Mouse (Mus musculus): ENCODE results near the gene Tmed10. TPM values are rescaled to one million over a fixed set of nuclear protein-coding genes. Genes with fewer than 3 reads are reported as not detected.

Gene Tmed10
- total and polyA plus RNA-seq, 3 experiments: 60.0 to 211 (median 70.2) TPM

DNA sequence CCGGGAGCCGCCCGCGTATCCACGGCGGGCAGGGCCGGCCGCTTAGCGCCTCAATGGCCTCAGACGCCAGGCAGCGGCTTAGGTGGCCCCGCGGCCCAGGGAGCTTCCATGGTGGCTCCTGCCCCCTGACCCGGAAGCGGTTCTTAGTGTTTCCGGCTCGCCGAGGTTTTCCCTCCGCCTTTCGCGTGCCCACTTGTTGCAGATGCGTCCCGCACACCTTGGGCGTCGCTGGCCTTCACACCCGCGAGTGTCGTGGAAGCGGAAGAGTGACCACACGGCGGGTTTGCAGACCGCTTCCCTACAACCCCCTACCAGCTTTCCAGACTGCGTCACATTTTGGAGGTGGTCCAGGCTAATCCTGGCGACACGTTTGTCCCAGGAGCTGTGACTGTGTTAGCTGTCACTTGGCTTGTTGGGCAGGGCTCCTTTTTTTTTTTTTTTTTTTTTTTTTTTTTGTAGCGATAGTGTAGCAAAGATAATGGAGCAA, 35.4 kb downstream of the Tmed10 start, which contains the start of gene Nek9:
Nek9 (minus strand) TSS at position 120 of the 487 bp plus-strand sequence.
- Histone ChIP-seq H3K4me3 (replicated peaks in 1 of 3; ENCODE audit: low read depth in 2 of 3, low read length in 2 of 3, poor library complexity in 1 of 3) (peak within 1 kb of the TSS; percentile 81 to 93 (median 87)), H3K36me3 (replicated peaks in 1 of 2; ENCODE audit: control insufficient read depth in 1 of 2, insufficient read depth in 1 of 2, low read length in 1 of 2) (peaks cover 23 to 45% of the 10 kb centered on the region in 2 experiments), H3K4me2 (ENCODE audit: insufficient read depth, low read depth, poor library complexity, severe bottlenecking) (peak within 1 kb of the TSS; percentile 91), H3K9ac (ENCODE audit: insufficient read depth, low read depth) (peak within 1 kb of the TSS; percentile 90), H3K27ac (ENCODE audit: insufficient read depth, low read depth) (peak within 1 kb of the TSS; percentile 76), H3K79me2 (replicated peaks; ENCODE audit: control insufficient read depth, extremely low read depth, insufficient read depth, poor library complexity, severe bottlenecking) (peaks cover 16% of the 10 kb centered on the region), H3K4me1 (ENCODE audit: control insufficient read depth in 1 of 2, insufficient read depth in 2 of 2) (peaks cover 3 to 25% of the 10 kb centered on the region in 2 experiments), H3K9me3 (replicated peaks; ENCODE audit: low read length) (no peaks in the 10 kb centered on the region), H3K27me3 (replicated peaks) (no peaks in the 10 kb centered on the region)
- no peak for TF ChIP-seq RAD21 (IDR thresholded peaks at IDR 0.05; ENCODE audit: low read depth, low read length)
- no peak for TF ChIP-seq ZC3H11A (IDR thresholded peaks at IDR 0.05; ENCODE audit: low read depth, low read length)
- peak; percentile 94; the same call in 1 of the 2 replicates for TF ChIP-seq KAT2A (IDR thresholded peaks at IDR 0.05; ENCODE audit: insufficient replicate concordance, low read length)
- peak; percentile 88 for TF ChIP-seq POLR2A (IDR thresholded peaks at IDR 0.05; ENCODE audit: low read depth, low read length)
- no peak for TF ChIP-seq JUN (IDR thresholded peaks at IDR 0.05; ENCODE audit: insufficient read depth, low read depth, low read length)
- TF ChIP-seq SMC3 (IDR thresholded peaks at IDR 0.05; ENCODE audit: low read depth, low read length): no peak; the same call in 1 of the 2 replicates
- peak; percentile 63; the same call in 1 of the 2 replicates for TF ChIP-seq IRF4 (IDR thresholded peaks at IDR 0.05; ENCODE audit: low read depth, low read length)
- peak; percentile 78 for TF ChIP-seq RCOR1 (conservative IDR thresholded peaks at IDR 0.05; ENCODE audit: low read depth, low read length)
- peak; percentile 90 for TF ChIP-seq NELFE (IDR thresholded peaks at IDR 0.05; ENCODE audit: low read depth, low read length)
- 0 out of 2 replicates have a peak, but pooled peaks have one; percentile 22 for TF ChIP-seq ETS1 (conservative IDR thresholded peaks at IDR 0.05; ENCODE audit: low read depth, low read length)
- peak; percentile 65; the same call in 1 of the 2 replicates for TF ChIP-seq CHD1 (IDR thresholded peaks at IDR 0.05; ENCODE audit: low read depth, low read length)
- TF ChIP-seq USF1 (IDR thresholded peaks at IDR 0.05; ENCODE audit: low read depth, low read length): 0 out of 2 replicates have a peak, but pooled peaks have one; percentile 5
- 0 out of 4 replicates have a peak, but pooled peaks of 1 of the 2 experiments have one; percentile 1 for TF ChIP-seq CTCF (conservative IDR thresholded peaks at IDR 0.05 in 1 of 2, IDR thresholded peaks at IDR 0.05 in 1 of 2; ENCODE audit: low read depth in 2 of 2, low read length in 2 of 2)
- TF ChIP-seq EP300 (IDR thresholded peaks at IDR 0.05; ENCODE audit: low read length): 0 out of 2 replicates have a peak, but pooled peaks have one; percentile 22
- peak; percentile 88 for TF ChIP-seq TCF12 (IDR thresholded peaks at IDR 0.05; ENCODE audit: low read depth, low read length)
- TF ChIP-seq USF2 (conservative IDR thresholded peaks at IDR 0.05; ENCODE audit: low read depth, low read length): no peak
- peak; percentile 41; the same call in 1 of the 2 replicates for TF ChIP-seq E2F4 (IDR thresholded peaks at IDR 0.05; ENCODE audit: insufficient replicate concordance, low read depth, low read length)
- TF ChIP-seq NRF1 (IDR thresholded peaks at IDR 0.05; ENCODE audit: low read depth, low read length): peak; percentile 56
- peak; percentile 89 for TF ChIP-seq POLR2AphosphoS2 (IDR thresholded peaks at IDR 0.05; ENCODE audit: low read depth, low read length)
- peak; percentile 80; the same call in 1 of the 2 replicates for TF ChIP-seq ELF1 (IDR thresholded peaks at IDR 0.05; ENCODE audit: low read depth, low read length)
- 0 out of 2 replicates have a peak, but pooled peaks have one; percentile 65 for TF ChIP-seq MYC (IDR thresholded peaks at IDR 0.05; ENCODE audit: low read depth, low read length)
- TF ChIP-seq TBP (conservative IDR thresholded peaks at IDR 0.05; ENCODE audit: low read depth, low read length): 0 out of 2 replicates have a peak, but pooled peaks have one; percentile 43
- TF ChIP-seq MAX (IDR thresholded peaks at IDR 0.05; ENCODE audit: low read length): peak; percentile 95
- peak; percentile 92 for TF ChIP-seq HCFC1 (IDR thresholded peaks at IDR 0.05; ENCODE audit: low read depth, low read length)
- no peak for TF ChIP-seq JUND (conservative IDR thresholded peaks at IDR 0.05; ENCODE audit: low read depth, low read length)
- TF ChIP-seq ZNF384 (IDR thresholded peaks at IDR 0.05; ENCODE audit: low read depth, low read length): peak; percentile 90
- peak; percentile 51; the same call in 1 of the 2 replicates for TF ChIP-seq MAFK (IDR thresholded peaks at IDR 0.05; ENCODE audit: insufficient replicate concordance, low read length)
- TF ChIP-seq MXI1 (IDR thresholded peaks at IDR 0.05; ENCODE audit: low read depth, low read length): peak; percentile 93
- no peak for TF ChIP-seq ZKSCAN1 (IDR thresholded peaks at IDR 0.05; ENCODE audit: borderline replicate concordance, low read depth, low read length)
- TF ChIP-seq SIN3A (IDR thresholded peaks at IDR 0.05; ENCODE audit: low read length): peak; percentile 95
- TF ChIP-seq GABPA (IDR thresholded peaks at IDR 0.05; ENCODE audit: insufficient replicate concordance, low read depth, low read length): no peak; the same call in 1 of the 2 replicates
- no peak for TF ChIP-seq PAX5 (IDR thresholded peaks at IDR 0.05; ENCODE audit: low read length)
- TF ChIP-seq CHD2 (IDR thresholded peaks at IDR 0.05; ENCODE audit: low read length): peak; percentile 97
- peak; percentile 93 for TF ChIP-seq MAZ (IDR thresholded peaks at IDR 0.05; ENCODE audit: low read depth, low read length)
- peak; percentile 74; the same call in 1 of the 2 replicates for TF ChIP-seq MEF2A (IDR thresholded peaks at IDR 0.05; ENCODE audit: borderline replicate concordance, low read depth, low read length)
- peak; percentile 91 for TF ChIP-seq ZMIZ1 (IDR thresholded peaks at IDR 0.05; ENCODE audit: low read depth, low read length)
- peak; percentile 84 for TF ChIP-seq BHLHE40 (IDR thresholded peaks at IDR 0.05; ENCODE audit: low read depth, low read length)
- TF ChIP-seq UBTF (IDR thresholded peaks at IDR 0.05; ENCODE audit: low read depth, low read length): peak; percentile 85
- in situ Hi-C loops (cut with MboI; ENCODE audit: low pct_ligation_motif_present, low pct_unique_long_range_greater_than_20kb, low sequenced_read_pairs): no loop called here
- dilution Hi-C loops (cut with MboI; ENCODE audit: extremely low pct_ligation_motif_present, extremely low pct_unique_long_range_greater_than_20kb, low sequenced_read_pairs): no loop called here
- DNase-seq (ENCODE audit: extremely low read depth): peak; percentile 94

Data from CH12.LX (cell line).